Mouse (Mus musculus) lung, postnatal 0 days (tissue): ENCODE measurements around the gene Cenpf.

Source experiments
- CTCF ChIP-seq: IDR thresholded peaks from 2 replicates; pipeline ENCODE4 v1.5.1; 2016; ENCODE audit warnings: antibody characterized with exemption, mild to moderate bottlenecking
- EP300 ChIP-seq: IDR thresholded peaks from 2 replicates; pipeline ENCODE4 v1.6.1; 2016; ENCODE audit warnings: antibody characterized with exemption, mild to moderate bottlenecking, control low read depth

DNA sequence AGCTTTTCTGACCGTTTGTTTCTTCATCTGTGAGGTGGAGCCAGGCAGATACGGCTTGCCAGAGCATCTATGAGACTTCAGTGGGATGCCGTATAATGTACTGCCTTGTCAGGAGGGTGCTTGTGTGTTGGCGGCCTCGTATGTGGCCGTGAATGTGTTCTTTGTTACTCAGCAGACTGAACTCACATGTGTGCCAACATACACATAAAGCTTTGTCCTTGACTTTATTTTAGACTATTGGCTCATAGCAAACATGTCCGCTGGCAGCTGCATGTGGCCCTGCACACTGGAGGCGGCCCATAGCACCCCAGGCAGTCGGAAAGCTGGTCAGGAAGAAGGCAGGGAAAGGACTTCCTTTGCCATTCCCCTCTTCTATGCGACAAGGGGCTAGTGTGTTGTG is 43.8 kb upstream of the Cenpf start:
- TF ChIP-seq CTCF (no peak), EP300 (no peak)
